Mouse (Mus musculus) cortical plate, adult 2 months (tissue): ENCODE results near the gene Efnb2.

ENCODE experiments used
- CTCF ChIP-seq: fragments of 200-500 bp; IDR thresholded peaks from 2 replicates; pipeline ENCODE4 v1.5.1; 2011; ENCODE audit warnings: mild to moderate bottlenecking, control low read depth, low read length; ENCODE audit not compliant: insufficient read depth; ENCODE audit errors: extremely low read depth
- POLR2A ChIP-seq: fragments of 200-500 bp; IDR thresholded peaks from 2 replicates; pipeline ENCODE4 v1.6.1; 2011; ENCODE audit warnings: mild to moderate bottlenecking, low read length, control low read depth; ENCODE audit not compliant: insufficient read depth; ENCODE audit errors: extremely low read depth

DNA sequence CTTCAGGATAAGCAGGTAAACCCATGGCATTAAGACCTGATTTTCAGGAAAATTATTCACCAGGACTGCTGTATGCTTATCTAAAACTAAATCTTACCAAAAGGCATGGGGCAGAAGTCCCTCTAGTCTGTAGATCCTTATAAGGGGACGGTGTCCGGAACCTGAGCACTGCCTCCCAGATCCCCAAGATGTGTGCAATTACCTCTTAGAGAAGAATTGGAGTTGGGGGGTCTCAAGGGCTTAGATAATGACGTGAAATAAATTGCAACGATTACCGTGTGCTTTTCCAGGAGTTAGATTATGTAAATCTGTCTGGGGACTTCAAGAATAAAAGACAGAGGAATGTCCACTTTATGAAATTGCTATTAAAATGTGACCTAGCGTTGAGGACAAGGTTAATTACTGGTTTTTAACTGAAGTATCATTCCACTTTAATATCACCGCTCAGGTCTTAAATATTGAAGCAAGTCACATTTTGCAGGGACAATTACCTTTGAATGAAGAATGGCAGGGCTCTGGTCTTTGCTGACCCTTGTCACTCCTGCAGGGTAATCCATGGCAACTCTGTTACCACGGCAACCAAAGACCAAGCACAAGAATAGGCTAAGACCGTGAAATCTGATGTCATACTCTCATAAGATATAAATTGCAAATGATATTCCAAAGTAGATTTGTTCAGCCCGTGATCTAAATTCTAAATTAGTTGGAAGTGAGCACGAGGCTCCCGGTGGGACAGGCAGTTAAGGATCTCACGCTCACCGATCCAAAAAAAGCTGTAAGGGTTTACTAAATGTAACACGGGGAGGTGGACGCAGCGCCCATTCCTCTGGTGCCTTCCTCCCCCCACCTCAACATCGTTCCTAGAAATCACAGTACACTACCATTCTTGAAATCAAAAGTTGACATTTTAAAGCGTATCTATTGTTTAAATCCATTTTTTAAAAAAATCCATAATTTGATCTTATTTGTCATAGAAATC is 86.2 kb downstream of the Efnb2 start:
- TF ChIP-seq POLR2A, result no peak
- no peak for TF ChIP-seq CTCF
